Mouse (Mus musculus) layer of hippocampus, adult 9-10 months (tissue): ENCODE measurements at regions not wholly inside any gene's neighbourhood (a gene's known extent, or its start where the extent isn't known, plus 50 kb on each side); places are given as distances from the start of the nearest gene placed in this dataset.
"Not testable (repeated sequence)": the region's sequence is repeated elsewhere in the genome, so short reads cannot be mapped to it uniquely, and the experiment has no call there.

Experiments used
- DNase-seq: peaks from one replicate; pipeline ENCODE4 v3.0.0; 2022; ENCODE audit warnings: low spot score

DNA sequence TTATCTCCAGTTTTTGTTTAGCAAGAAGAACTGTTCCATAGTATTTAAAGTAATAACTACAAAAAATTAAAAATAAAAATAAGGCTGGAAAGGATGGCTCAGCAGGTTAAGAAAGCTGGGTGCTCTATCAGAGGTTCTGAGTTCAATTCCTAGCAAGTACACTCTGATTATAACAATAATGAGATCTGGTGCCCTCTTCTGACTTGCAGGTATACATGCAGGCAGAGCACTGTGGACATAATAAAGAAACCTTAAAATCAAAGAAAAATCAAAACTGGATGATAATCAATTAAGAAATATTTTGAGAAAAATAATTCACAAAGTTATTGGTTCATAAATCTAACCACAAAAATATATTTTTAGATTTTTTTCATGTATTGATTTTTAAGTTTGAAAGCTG, 346.7 kb upstream of the Cdh8 start:
- no peak for DNase-seq

DNA sequence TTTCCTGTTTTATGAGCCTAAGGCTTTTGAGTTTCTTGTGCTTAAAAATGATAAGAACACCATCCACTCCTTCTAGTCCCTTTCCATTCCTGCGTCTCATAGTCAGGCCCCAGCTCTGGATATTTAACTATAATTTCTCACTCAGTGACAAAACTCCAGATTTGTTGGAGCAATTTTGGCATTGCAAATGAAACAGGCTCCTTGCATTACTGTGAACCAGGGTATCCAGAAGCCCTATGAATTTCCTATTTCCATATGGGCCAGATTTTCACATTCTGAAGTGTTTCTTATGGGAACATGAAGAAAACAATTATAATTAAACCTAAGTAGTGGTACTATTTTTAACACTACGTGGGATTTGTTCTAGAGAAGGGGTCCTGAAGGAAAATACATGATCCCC, 319.9 kb upstream of the Cdh8 start:
- DNase-seq: no peak

DNA sequence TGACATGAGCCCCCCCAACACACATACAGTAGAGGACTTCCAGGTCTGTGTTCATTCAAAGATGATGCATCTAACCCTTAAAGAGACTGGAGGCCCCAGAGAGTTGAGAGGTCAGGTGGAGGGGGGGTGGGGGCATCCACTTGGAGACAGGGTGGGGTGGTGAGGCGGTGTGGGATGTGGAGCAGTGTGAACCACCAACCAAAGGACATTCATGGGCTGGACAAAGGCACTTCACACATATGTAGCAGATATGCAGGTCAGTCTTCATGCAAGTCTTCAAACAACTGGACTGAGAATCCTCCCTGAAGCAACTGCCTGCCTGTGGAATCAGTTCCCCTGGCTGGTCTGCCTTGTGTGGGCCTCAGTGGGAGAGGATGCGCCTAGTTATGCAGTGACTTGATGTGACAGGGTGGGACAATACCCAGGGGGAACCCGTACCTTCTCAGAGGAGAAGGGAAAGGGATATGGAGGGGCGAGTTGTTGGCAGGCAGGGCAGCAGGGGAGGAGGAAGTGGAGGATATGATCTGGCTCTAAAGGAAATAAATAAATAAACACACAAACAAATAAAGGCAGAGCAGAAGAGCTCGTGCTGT, 308.5 kb upstream of the Cdh8 start:
- DNase-seq: no peak

DNA sequence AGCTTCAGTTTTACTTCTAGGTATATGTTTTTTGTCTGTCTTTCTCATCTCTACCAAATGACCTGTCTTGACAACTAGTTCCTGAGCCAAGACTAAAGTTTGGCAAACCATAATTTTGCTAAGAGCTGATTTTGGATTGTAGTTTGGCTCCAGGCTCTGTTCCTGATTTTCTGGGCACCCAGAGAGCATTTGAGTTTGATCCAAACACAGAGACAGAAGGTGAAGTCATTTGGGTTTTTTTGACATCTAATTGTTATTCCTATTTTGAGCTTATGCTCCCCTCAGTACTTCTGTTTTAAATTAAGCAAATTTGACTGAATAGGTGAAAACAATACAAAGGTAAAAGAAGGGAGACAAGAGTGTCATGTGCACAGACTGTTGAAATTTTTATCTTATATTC, 302.7 kb upstream of the Cdh8 start:
- peak; percentile 15 for DNase-seq

DNA sequence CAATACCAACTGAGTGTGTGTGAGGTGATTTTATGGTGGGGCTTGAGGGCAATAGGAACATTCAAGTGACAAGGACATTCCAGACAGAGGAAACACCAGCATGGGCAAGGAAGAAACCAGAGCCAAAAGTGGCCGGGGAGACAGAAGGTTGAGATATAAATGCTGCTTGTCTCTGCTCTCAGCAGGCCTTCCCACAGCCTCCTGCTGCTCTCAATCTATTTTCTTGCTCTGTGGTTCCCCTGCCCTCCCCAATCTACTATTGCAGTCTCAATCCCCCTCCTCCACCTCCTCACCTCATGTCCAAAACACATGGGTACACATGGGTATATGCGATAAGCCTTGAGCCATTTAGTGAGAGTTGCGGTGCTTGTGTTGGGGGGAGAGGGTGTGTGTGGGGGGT, 265.4 kb upstream of the Cdh8 start:
- DNase-seq: no peak

DNA sequence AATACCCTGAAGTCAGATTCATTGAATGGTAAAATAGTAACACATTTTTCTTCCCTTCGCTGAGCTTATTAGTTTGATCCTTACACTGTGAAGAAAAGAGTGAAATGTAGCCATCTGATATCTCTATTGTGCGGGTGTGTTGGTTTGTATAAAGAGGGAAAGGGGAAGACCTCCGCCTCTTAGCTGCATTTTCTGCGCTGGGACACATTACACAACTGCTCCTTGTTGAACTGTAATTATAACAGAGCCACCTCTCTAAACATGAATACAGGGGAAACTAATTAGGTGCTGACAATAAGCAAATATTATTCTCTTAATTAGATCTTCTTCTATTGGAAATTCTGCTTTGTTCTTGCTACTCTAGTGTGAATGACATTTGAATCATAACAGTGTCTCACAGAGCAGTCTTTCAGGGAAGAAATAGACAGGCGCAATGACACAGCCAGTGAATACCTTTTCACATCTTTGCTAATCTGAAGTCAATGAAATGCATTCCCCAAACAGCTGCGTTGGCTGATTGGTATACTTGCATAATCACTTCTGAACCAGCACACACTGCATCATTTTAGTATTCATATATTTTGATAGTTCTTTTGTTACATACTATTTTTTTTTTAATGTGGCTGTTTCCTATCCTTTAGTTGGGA, 263.1 kb upstream of the Cdh8 start:
- DNase-seq: not testable (repeated sequence)

DNA sequence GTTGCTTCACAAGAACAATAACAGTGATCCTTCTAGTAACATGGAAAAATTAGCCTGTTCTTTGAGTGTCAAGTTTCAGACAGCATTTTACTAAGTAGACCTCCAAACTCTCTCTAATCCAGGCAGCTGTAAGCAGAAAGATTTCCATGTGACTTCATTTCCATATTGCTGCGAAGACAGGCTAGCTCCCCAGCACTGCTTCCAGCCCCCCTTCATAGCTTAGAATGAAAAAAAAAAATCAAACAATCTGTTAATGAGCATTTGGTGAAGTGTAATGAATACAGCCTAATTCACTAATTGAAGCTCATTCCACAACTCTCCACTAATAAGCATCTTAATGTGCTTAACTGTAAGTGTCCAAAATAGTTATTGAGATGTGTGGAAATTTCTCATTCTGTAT, 251.4 kb upstream of the Cdh8 start:
- DNase-seq: not testable (repeated sequence)

DNA sequence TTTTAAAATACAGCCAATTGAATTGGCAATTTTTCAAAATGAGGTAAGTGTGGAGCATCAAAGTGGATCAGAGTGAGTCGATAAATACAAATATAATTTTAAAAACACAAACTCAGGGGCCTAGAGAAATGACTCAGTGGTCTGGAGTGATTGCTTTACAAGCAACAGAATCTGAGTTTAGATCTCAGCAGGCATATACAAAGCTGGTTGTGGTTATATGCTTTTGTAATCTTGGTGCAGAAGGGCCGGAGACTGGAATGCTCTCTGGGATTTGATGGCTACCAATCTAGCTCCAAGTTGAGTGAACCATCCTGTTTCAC, 235.0 kb upstream of the Cdh8 start:
- no peak for DNase-seq

DNA sequence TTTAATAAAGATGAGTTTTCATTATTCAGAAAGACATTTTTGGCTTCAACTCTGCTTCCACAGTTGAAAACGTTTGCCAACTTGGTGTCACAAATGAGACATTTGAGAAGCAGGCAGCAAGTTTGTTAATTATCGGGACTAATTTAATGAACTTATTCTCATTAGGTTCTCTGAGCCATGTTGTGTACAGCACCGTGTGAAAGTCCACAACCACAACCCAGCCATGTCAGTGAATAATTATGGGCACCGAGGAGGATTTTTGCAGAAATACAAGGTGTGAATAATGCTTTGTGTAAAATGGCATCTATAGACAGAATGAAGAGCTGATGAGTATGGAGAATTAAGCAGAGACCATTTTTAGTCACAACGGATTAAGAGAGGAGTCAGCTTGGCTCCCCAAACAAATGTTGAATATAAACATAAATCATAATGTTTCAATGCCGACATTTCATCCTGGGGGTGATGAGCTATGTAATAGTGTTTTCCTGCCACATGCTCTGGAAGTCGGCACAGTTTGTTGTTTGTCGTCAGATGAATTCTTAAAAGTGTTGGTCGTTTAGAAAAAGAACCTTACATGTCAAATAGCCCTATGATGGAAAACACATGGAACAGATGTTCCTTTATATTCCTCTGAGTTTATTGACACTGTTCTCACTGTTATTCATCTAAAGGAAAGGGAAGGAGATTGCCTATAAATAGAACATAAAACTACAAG, 234.5 kb upstream of the Cdh8 start:
- no peak for DNase-seq

DNA sequence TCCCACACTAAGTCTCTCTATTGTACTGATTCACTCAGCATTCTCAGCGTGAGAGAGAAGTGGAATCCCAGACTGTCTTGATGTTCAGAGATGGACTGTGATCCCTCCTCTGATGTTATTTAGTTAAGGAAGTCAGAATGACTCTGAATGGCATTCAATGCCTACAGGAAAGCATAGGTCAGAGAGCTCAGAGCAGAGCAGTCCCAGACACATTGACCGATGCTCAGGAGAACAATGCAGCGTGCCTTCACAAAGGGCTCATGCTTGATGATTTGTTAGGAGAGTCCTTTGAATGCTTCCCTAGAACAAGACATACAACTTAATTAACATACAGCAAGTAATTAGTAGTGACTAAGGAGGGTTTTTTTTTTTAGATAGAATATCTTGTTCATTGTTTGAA, 224.3 kb upstream of the Cdh8 start:
- no peak for DNase-seq

DNA sequence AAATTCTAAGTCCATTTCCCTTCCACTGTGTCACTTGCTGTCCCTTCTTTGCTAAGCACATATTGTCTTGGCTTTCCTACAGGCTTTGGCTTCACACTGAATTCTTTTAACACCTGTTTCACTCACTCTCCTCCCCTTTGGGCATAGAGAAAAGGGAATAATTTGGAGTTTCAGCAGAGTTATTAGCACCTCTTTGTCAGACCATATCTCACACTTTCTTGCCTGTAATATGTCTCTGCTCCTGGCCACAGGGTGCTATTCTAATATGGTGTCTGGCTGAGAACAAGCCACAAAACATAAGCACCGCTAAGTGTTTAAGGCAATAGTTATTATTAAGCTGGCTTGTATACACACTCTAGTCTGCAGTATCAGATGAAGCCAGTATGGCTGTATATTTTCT, 214.7 kb upstream of the Cdh8 start:
- not testable (repeated sequence) for DNase-seq

DNA sequence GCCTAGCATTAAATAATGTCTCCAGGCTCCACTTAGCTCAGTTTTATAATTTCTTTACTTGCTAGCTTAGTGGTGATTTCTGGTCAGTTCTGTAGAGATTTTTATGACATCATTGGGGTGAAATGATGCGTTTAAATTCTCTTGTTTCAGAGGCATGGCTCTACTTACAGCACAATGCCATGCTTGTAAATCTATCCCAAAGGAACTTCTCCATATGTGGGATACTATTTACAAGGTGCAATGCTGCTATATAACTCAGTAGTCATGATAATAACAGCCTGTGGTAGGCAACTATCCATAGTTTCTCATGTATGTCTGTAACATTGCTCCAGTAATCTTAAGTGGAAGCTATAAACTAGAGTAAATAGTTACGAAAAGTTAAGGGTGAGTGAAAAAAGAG, 205.4 kb upstream of the Cdh8 start:
- DNase-seq: no peak

DNA sequence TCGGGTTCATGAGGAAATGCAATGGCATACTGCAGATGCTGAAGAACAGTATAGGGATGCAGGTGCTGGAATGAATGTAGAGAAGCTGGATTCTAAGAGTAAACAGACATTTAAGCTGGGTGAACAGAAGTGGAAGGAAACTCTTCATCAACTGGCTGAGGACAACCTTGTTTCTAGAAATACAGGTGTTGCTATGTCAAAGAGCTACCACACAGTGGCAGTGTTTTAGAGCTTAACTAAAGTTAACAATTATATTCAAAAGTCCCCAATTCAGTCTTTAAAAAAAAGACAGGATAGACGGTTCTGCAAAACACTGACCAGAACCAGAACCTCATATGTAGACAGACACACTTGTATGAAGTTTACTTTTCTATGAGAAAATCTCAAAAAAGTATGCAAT, 188.1 kb upstream of the Cdh8 start:
- not testable (repeated sequence) for DNase-seq

DNA sequence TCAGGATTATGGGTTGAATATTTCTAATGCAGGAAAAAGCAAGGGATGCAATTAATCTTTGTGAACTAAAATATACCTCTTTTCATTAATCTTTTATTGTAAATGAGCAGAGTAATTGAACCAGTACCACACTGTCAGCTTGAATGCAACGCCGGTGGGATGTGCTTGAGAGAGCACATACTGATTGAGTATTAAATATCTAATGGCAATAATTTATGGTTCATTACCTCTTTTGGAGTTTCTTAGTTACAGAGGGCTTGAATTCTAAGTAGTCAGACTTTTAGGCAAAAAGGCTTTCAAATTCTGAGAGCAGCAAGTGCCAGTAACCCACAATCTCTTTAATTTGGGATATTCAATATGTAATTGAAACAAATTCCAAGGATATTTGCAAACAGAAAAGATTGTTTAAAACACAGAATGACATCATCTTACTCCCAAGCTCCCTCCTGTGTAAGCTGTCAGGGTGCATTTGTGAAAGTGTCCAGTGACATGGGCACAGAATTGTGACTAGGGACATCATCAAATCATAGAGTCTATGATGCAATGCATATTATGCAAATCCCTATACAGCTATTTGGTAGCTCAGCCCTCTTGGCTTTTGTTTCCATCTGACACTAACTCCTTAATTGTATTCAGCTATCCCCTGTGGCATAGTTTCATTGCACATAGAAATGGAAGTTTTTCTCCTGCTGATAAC, 175.2 kb upstream of the Cdh8 start:
- DNase-seq: no peak

DNA sequence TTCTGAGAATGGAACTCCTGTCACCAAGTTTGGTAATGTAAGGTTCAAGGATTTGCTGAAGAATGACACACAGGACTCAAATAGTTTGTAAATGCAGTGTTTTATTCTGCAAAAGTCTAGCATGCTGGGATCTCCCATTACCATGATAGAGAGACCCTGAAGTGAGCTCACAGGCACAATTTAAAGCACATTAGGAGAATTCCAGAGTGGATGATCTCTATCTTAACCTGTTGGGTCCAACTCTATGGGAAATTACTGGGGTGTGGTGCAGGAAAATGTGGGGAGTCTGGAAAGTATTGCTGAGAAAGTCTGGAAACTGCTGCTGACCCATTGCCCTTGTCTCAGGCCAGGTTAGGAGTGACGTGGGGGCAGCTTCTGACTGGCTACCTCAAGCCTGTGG, 127.8 kb upstream of the Cdh8 start:
- DNase-seq: no peak

DNA sequence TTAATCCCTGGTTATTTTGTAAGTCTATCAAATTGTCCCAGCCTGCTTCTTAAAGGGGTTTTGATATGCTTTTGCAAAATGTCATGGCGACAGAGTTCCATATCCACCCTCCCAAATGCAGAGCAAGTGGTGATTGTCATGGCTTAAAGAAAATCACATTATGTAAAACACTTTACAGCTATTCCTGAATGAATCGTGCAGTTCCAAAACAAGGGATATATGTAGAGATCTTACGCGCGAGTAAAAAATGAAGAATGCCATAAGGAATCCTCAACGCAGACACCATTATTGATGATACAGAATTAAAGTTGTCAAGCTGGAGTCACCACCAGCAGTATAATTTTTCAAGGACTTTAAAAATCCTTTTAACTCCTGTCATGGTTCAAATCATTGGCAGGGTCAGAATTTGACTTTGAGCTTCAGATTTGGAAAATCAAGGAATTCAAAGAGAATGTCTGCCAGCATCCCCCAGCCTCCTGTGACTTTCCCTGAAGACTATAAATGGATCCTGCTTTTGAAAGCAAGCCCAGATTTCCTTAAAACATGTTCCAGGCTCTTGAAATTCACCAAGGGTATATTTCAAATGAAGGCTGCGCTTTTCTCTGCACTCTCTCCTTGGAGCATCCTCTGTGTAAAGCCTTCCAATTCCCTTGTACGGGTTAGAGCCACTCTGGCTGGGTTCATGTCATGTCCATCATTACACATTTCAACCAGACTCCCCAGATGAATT, 116.6 kb upstream of the Cdh8 start:
- DNase-seq: no peak

DNA sequence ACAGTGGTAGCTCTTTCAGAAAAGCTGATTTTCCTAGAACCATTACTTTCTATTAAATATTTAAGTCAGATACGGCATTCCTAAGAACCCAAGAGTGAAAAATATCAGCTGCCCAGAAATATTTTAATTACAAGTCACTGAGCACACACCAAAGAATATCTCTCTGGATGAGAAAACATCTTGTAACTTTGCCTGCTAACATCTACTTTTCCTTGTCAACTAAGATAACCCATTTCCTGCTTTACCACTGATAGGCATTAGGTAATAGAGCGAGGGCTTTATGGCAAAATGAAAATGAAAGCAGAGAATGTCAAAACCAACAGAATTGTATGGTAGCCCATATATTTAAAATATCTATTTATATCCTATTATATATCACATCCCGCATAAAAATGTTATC, 85.8 kb upstream of the Cdh8 start:
- no peak for DNase-seq
